Mouse (Mus musculus) spleen, adult 18-20 months (tissue): ENCODE measurements around the gene Samd14.

Source experiments
- DNase-seq, 2 experiments: peaks; one replicate each; pipeline ENCODE4 v3.0.0; 2022; ENCODE audit warnings: mixed read lengths in 2 of 2

Samd14 gene

DNA sequence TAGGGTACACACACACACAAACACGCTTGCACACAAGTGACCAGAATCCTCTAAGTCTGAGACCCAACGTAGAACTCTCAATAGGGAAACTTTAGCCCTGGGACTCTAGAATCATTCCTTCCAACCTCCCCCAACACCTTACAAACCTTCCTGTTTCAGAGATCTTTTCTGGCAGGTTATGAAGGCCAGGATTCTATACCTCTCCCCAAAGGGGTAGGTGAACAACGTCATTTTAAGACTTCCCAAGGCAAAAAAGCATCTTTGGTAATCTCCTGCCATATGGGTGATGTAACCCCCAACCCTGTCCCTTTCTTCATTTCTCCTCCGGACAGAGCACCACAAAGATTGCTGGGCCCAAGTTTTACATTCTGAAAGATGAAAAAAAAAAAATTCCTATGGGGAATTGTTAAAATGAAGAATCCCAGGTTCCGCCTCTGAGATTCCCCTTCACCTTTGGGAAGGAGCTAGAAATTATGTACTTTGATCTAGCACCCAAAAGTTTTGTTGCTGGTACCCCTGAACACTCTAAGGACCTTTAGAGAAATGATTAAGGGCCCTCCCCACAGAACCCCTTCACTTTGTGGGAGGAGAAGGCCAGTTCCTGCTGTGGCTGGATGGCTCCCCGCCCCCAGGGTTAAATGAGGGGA is 19.5 kb upstream of the Samd14 start:
- DNase-seq = no peak

DNA sequence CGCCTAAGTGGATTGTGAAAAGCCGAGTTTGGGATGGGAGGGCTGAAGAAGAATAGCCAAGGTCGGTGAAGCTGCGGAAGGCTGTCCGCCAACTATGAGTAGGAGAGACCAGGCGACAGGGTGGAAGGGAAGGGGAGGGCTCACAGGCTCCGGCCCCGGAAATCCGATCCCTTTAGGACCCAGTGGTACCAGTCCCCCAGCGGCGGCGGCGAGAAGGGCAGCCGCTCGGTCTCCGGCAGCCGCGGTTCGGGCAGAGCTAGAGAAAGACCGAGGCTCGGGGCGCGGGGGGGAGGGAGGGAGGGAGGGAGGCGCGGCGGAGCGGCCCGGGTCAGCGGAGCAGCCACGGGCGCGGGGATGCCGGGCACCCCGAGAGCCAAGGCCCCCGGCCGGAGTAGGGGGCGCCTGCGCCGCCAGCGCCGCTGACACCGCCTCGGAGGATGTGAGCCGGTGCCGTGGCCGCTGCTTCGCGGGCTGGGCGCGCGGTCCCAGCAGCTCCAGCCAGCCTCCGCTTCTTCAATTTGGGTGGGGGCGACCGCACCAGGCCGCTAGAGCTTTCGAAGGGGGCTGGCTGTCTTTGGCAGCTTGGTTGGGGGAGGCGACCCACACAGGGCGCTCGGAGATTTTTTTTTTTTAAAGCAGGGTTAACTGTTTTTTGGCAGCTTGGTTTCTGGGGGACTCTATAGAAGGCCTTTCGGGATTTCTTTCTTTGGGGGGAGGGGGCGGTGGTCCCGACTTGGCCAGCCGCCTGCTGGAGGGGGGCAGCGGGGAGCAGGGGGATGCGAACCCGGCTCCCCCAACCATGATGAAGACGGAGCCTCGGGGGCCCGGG is 18.7 kb upstream of the Samd14 start, which contains the start of gene Ppp1r9b:
Gene Ppp1r9b, plus strand, starts transcription at position 287 of the 829 bp plus-strand sequence.
- peak; percentile 85 to 92 for DNase-seq

DNA sequence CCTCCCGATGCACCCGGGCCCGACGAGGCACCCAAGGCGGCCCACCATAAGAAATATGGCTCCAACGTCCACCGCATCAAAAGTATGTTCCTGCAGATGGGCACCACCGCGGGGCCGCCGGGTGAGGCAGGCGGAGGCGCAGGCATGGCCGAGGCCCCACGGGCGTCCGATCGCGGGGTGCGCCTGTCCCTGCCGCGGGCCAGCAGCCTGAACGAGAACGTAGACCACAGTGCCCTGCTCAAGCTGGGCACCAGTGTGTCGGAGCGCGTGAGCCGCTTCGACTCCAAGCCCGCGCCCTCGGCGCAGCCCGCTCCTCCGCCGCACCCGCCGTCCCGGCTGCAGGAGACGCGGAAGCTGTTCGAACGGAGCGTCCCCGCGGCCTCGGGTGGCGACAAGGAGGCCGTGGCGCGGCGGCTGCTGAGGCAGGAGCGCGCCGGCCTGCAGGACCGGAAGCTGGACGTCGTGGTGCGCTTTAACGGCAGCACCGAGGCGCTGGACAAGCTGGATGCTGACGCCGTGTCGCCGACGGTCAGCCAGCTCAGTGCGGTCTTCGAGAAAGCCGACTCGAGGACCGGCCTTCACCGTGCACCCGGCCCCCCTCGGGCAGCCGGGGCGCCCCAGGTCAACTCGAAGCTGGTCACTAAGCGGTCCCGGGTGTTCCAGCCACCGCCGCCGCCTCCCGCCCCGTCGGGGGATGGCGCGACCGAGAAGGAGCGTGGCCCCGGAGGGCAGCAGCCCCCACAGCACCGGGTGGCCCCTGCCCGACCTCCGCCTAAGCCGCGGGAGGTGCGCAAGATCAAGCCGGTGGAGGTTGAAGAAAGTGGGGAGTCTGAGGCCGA is 17.8 kb upstream of the Samd14 start:
- peak; percentile 42 to 63 for DNase-seq

DNA sequence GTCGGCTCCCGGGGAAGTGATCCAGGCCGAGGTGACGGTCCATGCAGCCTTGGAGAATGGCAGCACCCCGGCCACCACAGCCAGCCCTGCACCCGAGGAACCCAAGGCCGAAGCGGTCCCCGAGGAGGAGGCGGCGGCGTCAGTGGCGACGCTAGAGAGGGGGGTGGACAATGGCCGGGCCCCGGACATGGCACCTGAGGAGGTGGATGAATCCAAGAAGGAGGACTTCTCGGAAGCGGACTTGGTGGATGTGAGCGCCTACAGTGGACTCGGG is 17.3 kb upstream of the Samd14 start:
- DNase-seq = no peak

DNA sequence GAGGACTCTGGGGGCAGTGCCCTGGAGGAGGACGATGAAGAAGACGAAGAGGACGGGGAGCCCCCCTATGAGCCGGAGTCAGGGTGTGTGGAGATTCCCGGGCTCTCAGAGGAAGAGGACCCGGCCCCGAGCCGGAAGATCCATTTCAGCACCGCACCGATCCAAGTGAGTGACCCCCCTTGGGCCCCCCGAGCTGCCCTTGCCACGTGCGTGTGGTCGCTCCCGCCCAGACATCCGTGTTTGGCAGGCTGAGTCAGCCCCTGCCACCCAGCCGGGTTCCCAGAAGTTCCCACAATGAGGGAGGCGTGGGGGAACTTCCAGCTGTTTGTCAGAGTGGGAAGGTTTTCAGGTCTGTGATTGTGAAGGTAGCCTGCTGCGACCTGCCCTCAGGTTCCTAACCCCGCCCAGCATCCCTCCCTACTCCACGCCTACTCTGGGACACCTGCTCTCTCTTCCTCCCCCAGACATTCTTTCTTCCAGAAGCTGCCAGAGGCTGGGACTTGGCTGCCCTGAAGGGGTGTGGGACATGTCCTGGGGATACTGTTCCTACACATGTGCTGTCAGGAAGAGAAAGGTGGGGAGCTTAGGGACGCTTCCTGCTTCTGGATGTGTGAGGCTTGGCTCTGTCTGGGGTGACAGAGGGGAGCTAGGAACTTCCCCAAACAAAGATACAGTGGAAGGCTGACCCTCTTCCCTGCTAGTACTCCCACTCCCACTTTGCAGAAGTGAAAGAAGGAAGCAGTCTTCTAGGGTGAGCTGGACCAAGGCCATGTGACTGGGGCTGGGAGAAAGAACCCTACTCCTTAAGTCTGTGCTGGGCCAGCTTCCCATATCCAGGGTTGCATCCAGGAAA is 16.7 kb upstream of the Samd14 start:
- peak in 1 of 2 experiments; percentile 34 for DNase-seq

DNA sequence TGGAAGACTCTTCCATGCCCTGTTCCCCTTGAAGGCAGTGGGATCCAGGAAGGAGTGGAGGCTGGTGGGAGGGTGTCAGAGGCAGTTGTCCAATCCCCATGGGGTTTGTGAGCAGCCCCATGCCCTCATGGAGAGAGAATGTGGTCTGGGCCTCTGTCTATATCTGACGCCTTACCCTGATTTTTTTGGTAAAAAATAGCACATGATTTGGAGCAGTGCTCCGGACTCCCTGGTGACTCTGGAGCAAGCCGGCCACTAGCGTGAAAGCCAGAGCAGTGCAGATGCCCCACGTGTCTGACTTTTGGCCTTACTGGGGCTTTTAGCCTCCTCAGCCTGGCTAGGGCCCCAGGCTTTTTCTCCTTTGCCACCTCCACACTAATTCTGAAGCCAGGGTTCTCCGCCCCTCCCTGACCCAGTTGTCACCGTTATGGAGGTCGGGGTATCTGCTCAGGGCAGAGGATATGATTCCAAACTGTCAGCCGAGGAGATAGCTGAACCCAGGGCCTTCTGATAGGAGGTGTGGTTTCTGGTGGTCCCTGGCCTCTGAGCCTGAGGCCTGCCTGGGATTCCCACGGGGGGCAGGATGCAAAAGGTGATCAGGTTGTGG is 15.4 kb upstream of the Samd14 start:
- DNase-seq = no peak

DNA sequence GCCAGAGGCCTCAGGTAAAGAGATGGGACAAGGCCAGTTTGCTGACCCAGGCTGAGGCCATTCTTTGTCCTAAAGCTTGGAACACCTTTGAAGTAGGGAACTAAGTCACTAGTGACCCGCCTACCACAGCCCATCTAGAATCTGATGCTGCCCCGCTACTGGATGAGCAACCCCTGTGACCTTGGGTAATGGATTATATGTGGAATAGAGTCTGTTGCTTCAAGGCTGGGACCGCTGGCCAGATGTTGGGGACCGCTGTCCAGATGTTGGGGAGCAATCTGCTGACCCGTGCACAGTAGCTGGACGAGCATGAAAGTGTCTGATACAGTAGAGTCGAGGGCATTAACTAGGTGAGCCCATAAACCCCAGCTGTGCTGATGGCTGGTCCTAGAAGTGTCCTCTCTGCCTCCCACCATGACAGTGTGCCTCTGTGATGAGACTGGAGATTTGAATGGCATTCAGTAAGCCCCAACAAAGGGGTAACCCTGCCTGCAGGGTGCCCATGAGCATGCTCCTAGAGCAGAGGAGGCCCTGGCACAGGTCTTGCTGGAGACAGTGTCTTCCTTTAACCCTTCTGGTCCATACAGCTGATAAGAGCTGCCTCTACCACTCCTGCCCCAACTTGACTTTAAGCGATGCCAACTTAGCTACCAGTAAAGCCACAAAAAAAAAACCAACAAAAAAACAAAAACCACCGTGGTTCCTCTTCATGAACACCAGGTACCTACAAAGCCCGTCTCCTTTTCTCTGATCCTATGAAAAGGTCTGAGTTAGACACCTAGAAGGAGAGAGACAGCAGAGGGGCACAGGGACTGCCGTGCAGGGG is 14.5 kb upstream of the Samd14 start:
- no peak for DNase-seq

DNA sequence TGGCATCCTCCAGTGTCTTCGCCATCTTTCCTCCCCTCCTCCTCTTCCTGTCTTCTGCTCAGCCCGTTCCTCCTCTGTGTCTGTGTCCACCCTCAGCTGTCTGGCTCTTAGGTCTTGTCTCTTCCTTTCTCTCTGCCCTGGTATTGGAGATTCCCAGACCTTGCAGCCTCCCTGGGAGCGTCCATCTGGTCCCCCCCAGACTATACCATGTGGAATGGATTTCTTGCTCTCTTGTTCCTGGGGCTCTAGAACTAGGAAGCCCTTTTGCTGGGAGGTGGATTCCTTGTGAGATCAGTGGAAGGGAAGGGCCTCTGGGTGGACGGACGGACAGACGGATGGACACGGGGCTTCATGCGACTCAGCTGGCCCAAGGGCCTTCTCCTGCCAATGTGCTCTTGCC is 13.6 kb upstream of the Samd14 start:
- no peak for DNase-seq

DNA sequence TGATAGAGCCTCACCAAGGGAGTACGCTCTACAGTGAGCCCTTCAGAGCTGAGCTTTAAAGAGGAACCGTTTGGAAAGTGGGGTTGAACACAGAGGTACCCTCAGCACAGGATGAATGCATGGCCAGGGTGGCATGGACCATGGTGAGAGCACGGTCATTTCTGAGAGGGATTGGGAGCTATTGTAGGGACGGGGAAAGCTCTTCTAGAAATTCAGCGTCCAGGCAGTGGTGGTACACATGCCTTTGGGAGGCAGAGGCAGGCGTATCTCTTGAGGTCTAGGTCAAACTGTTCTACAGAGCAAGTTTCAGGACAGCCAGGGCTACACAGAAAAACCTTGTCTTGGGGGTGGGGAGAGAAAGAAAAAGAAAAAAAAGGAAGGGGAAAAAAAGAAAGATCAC is 12.7 kb upstream of the Samd14 start:
- no peak for DNase-seq

DNA sequence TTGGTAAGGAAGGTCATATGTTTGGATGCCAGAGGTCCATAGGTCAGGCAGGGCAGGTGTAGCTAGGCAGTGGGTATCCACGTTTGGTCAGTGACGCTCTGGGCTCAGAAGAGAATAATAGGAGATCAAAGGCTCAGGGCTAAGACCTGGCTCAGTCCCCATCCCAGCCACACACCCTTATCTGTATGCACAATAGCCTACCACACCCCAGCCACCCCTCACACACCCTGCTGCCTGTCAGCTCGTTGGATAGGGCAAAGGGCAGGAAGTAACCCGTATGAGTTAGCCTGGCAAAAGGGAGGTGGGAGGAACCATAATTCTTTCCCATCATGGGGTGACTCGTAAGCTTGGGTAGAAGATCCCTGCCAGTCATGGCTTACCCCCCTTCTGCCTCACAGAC is 12.1 kb upstream of the Samd14 start:
- no peak for DNase-seq

DNA sequence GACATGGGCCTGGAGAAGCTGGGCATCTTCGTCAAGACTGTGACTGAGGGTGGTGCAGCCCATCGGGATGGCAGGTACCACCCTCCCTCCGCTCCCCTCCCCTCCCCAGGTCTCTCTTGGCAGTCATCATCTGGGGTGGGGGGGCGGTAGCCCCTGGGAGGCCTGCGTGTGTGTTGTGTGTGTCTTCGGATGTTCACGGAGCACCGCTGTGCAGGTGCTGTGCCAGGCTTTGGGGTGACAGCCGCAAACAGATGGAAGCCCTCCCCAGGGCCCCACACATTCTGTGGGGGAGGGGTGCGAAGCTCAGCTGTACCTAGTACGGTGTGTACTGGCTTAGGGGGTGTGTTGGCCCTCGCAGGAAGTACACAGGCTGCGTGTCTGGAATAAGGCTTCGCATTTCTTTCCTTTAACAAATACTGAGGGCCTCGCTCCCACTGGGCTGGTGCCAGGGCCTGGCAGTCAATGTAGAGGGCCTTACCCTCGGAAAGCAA is 11.6 kb upstream of the Samd14 start:
- DNase-seq = peak in 1 of 2 experiments; percentile 33

DNA sequence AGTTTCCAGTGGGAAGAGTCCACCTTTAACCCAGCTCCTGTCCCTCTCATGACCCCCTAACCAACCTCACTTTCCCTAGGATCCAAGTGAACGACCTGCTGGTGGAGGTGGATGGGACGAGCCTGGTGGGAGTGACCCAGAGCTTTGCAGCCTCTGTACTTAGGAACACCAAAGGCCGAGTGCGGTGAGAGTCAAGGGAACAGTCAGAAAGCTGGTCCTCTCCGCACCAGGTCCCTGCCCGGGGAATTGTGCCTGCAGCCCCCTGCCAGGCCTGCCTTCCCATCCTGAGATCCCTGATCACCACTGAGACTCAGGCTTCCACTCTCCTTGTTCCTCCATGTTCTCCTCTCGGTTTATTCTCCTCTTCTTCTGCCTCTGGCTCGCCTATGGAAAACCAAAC is 9.6 kb upstream of the Samd14 start:
- DNase-seq = no peak

DNA sequence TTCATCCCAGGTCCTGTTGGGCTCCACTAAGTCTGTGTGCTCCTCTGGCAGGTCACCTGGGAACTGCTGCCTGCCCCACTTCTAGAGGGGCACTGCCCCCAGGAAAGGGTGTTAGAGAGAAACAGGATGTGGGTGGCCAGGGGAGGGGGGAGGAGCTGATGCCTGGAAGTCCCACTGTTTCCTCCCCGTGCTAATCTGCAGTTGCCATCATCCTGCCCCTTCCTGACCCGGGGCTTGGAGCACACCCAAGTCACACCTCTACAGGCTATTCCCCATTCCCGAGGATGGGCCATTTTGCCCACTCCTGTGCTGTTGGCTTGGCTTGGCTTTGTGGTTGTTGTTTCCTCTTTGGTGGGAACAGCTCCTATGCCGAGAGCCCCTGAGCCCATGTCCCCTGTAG is 9.1 kb upstream of the Samd14 start:
- DNase-seq = peak in 1 of 2 experiments; percentile 55

DNA sequence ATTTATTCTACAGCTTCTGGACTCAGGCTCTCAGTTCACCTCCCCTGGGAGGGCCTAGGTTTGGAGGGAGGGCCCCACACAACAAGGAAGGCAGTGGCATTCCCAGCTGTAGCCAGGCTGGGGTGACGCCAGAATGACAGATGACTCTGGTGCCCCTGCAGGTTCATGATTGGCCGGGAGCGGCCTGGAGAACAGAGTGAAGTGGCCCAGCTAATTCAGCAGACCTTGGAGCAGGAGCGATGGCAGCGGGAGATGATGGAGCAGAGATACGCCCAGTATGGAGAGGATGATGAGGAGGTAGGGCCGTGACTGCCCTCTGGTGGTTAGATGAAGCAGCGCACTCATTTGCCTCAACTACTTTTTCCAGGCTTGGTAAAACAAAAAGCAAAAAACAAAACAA is 8.6 kb upstream of the Samd14 start:
- peak; percentile 39 to 64 for DNase-seq

DNA sequence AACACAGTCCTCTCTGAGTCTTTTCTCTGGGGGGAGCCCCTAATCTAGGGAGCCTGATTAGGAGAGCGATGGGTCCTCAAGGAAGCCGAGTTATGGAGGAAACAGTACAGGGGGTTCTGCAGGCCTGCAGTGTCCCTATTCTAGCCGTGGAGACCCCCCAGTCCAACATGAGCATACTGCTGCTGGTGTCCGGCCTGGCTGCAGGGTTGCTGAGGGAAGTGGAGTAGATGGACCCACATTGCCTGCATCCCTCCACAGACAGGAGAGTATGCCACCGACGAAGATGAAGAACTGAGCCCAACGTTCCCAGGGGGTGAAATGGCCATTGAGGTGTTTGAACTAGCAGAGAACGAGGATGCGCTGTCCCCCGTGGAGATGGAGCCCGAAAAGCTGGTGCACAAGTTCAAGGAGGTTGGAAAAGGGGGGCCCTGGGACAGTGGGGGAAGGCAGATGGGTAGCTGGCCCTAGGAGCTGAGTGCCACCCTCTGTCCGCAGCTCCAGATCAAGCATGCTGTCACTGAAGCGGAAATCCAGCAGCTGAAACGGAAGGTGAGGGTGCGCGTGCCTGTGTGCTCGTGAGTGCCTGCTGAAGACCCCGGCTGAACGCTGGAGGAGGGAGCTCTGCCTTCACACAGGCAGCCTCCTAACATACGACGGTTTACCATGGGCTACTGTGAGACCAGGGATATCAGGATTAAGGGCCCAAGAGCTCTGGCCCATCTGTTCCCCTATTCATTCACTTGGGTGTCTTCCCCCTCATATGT is 7.9 kb upstream of the Samd14 start:
- no peak for DNase-seq

DNA sequence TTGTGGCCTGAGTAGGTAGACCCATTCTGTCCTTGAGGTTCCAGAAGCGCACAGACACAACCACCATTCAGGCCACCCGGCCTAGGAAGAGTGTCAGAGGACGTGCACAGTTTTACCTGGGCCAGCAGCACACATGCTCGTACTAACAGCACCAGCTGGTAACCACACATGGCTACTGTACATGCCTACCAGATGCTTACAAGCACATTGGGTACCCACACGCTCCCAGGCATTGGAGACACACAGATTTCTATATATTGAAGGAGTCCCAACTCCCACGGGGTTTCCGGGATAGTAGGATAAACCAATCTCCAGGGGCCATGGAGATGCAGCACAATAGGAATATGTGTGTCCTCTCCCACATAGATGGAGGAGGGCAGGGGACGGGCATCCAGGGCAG is 7.0 kb upstream of the Samd14 start:
- no peak for DNase-seq

DNA sequence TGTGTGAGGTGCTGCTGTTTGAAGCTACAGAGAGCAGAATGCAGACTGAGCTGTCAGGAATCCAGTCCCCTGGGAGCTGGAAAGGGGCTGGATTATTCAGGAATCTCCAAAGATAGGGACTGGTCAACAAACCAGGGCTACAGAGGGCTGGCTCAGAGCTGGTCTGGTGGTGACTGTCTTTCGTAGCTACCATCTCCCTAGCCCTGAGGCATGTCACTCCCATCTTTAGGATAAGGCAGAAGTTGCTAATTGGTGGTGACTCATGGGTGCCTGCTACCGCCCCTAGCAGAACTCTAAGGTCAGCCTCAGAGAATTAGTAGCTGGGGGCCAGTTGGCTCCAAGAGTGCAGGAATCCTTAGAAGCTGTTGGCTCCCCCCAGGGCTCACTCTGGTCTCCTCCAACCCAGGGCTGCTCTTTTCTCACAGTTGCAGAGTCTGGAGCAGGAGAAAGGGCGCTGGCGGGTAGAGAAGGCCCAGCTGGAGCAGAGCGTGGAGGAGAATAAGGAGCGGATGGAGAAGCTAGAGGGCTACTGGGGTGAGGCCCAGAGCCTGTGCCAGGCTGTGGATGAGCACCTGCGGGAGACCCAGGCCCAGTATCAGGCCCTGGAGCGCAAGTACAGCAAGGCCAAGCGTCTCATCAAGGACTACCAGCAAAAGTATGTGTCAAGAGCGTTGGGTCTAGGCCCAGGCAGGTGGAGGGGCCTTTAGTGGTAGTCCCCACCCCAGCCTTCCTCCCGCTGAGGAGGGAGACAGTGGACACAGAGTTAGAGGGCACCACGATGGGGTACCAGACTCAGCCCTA is 5.3 kb upstream of the Samd14 start:
- DNase-seq = no peak

DNA sequence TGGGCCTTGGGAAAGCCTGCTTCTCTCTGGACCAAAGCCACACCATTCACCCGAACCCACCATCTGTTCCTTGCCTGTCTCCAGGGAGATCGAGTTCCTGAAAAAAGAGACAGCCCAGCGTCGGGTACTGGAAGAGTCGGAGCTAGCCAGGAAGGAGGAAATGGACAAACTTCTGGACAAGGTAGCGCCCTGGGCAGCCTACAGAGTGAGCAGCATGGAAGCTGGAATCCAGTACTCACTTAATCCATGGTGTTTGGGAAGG is 4.8 kb upstream of the Samd14 start:
- no peak for DNase-seq

DNA sequence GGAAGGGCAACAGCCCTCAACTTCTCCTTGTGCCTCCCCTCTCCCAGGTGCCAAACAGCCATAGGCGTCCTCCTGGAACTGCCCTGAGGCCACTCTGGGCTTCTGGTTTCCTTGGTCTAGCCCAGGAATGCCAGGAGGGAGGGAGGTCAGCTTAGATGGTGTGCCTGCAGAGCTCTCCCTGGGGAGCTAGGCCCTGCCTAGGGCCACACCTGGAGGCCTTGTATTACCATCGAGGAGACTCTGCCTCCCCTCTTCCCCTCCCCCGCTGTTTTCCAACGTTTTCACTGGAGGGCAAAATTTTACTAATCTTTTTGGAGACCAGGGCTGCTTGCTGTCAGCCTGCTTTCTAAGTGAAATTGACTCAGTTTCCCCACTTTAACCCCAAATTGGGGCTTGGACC is 3.6 kb upstream of the Samd14 start:
- peak in 1 of 2 experiments; percentile 16 for DNase-seq
